Mouse (Mus musculus) left cerebral cortex, postnatal 25 days (tissue): ENCODE measurements around the gene Cd96. TPM values are rescaled to one million over a fixed set of nuclear protein-coding genes. Genes with fewer than 3 reads are reported as not detected.

Source experiments
- DNase-seq, 2 experiments: peaks; one replicate each; pipeline ENCODE4 v3.0.0; 2022; ENCODE audit warnings: low spot score in 2 of 2, mixed read lengths in 1 of 2
- intact Hi-C: fragments of 180-260 bp; cut with DNase I; formaldehyde crosslinking; loops from one replicate; pipeline ENCODE4 v1.15.1; 2025
- total RNA-seq, 2 experiments: library from RNA; stranded (reverse); gene quantifications; 2 replicates each; pipeline ENCODE4 v1.2.3; 2021

Cd96 gene
- total RNA-seq, 2 experiments from 2014 or later, result not detected

GRCm38 (mm10) chr16:46000976-46001375 is 119.1 kb downstream of the Cd96 start:
- intact Hi-C loops, result no loop called here
- no peak for DNase-seq

DNA sequence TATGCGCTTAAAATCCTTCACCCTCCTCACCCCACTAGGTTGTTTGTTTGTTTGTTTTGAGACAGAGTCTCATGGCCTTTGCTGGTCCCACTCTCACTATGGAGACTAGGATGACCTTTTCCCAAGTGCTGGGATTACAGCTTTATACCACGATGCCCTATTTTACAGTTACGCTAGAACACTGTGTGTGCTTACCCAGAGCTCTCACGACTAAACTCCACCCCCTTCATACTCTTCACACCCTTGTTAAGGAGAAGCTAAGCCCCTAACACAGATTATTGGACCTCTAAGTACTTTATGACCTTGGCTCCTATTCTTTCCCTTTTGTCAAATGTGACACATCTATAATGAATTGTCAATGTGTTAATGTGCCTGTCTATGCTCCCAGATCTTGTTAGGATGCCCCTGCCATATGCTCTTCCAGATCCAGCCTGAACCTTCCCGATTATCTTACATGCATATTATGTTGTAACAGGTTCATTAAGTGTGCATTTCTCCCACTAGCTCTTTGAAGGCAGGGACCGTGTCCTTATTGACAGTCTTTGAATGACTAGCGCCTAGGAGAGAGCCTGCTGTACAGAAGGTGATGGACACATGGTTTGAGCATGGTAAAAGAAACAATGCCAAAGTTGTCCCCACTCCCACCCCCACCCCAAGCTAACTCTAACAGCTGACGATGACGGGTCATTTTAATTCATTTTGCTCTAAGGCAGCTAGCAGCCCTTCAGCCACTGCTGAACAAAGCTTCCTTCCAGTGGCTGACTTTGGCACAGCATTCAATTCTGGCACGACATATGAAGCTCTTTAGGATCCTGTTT is 120.5 kb downstream of the Cd96 start:
- DNase-seq, result no peak
- intact Hi-C loops, result no loop called here

DNA sequence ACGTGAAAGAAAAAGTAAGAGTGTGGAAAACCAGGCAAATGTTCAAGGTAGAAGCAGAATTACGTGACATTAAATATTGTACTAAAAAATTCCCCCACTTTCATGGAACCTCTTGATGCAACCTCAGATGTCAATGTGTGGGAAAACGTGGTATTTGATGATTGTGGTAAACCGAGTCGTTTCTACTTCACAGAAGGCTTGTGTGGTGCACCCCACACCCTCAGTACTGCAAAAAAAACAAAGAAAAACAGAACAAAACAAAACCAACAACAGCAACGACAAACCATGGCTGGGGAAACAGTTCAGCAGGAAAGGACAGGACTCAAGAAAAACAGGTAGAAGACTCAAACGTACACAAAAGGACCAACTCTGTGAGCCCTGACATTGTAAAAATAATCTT is 121.8 kb downstream of the Cd96 start:
- no peak for DNase-seq
- intact Hi-C loops, result no loop called here

DNA sequence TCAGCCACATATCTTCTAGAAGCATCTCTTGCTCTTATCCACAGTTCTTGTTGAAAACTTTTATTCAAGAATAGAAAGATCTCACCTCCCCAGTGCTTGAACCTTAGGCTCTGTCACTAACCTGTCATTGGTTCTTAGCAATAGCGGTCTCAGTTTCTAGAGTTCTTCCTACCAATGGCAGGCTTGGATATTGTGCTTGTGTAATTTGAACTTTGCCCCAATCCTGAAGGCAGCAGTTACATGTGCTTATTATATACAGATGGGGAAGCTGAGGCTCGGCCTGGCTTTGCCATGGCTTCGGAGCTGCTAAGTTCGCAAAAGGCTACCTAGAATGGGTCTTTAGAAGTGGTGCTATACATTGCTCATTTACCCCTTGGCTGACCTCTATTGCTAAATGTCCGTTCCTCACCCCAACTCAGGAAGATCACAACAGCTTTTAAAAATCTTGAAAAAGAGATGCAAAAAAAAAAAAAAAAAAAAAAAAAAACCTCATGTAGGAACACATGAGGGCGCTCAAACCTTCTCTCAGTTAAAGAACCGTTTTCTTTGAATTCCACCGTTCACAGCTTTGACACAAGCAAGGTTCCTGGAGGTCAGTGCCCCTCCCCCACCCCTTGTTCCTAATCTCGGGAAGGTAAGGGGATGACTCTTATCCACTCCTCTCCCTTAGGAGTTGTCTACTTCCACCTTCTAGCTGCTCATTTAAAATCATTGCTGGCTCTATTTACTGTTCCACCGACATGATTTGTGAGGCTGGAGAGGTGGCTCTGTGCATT is 129.0 kb downstream of the Cd96 start:
- no peak for DNase-seq
- intact Hi-C loops, result loop anchor here (1.0 to 5.0 kb wide), 2 partner anchors 31 to 111 kb away; no protein-coding TSS in a partner anchor

DNA sequence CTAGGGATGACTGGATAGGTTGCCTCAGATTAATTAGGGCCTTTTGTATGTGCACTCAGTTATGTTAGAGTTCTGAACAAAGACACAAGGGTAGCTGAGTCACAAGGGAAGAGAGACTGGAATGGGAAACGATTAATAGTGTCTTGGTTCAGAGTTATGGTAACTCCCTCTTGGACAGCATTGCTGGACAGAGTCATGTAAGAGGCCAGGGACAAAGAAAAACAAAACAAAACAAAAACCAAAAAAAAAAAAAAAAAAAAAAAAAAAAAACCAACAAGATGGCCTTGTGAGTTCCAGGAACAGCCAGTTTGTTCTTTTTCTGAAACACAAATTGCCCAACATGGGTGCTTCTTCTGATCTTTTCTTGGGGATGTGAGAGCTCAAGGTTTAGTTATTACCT is 133.8 kb downstream of the Cd96 start:
- DNase-seq, result no peak
- intact Hi-C loops, result no loop called here

Other genes starting within 250 kb of the Cd96 start
- 1 to 10 TPM; 8.0 to 8.2 TPM for gene Phldb2, start 166.7 kb downstream of the Cd96 start, total RNA-seq
- 10 to 100 TPM; 91.5 to 91.9 TPM for gene Plcxd2, start 110.0 kb downstream of the Cd96 start, total RNA-seq
- 10 to 100 TPM; 13.5 to 14.3 TPM for gene Gm4737, start 34.8 kb upstream of the Cd96 start, total RNA-seq